Mouse (Mus musculus): ENCODE results near the gene Trabd2b. TPM values are rescaled to one million over a fixed set of nuclear protein-coding genes. Genes with fewer than 3 reads are reported as not detected.

The Trabd2b gene
- total and polyA plus RNA-seq, 3 experiments = 0.05 TPM; not detected in 2

GRCm38 (mm10) chr4:114423084-114423483 is 16.6 kb downstream of the Trabd2b start:
- no peak for ATAC-seq (ENCODE audit: extremely low read depth, insufficient number of reproducible peaks, low FRiP score, poor library complexity, severe bottlenecking)
- TF ChIP-seq POLR2AphosphoS5 (IDR thresholded peaks at IDR 0.05; ENCODE audit: insufficient replicate concordance, low read depth, low read length) (no peak), GATA2 (IDR thresholded peaks at IDR 0.05; ENCODE audit: borderline replicate concordance, low read depth, low read length) (no peak), CTCF (IDR thresholded peaks at IDR 0.05; ENCODE audit: low read depth, low read length) (no peak), GATA1 (IDR thresholded peaks at IDR 0.05; ENCODE audit: borderline replicate concordance, low read length) (no peak), TAL1 (conservative IDR thresholded peaks at IDR 0.05; ENCODE audit: low read depth, low read length) (no peak)

GRCm38 (mm10) chr4:114425808-114426207 is 19.3 kb downstream of the Trabd2b start:
- no peaks in the 10 kb centered on the region for H3K27me3 ChIP-seq (ENCODE audit: insufficient read depth, low read length)
- H3K36me3 ChIP-seq (replicated peaks) = no peaks in the 10 kb centered on the region
- no peak for TF ChIP-seq GATA1 (IDR thresholded peaks at IDR 0.05; ENCODE audit: borderline replicate concordance, low read length)
- TF ChIP-seq GATA2 (IDR thresholded peaks at IDR 0.05; ENCODE audit: borderline replicate concordance, low read depth, low read length) = no peak
- no peak for TF ChIP-seq CTCF (IDR thresholded peaks at IDR 0.05; ENCODE audit: low read depth, low read length)
- no peak for TF ChIP-seq TAL1 (conservative IDR thresholded peaks at IDR 0.05; ENCODE audit: low read depth, low read length)
- no peak for TF ChIP-seq POLR2AphosphoS5 (IDR thresholded peaks at IDR 0.05; ENCODE audit: insufficient replicate concordance, low read depth, low read length)
- ATAC-seq (ENCODE audit: extremely low read depth, insufficient number of reproducible peaks, low FRiP score, poor library complexity, severe bottlenecking) (no peak), DNase-seq (ENCODE audit: low spot score) (no peak)
- H3K4me1 ChIP-seq (ENCODE audit: insufficient read depth, low read depth, low read length) = no peaks in the 10 kb centered on the region
- H3K9me3 ChIP-seq (replicated peaks) = peaks cover 11% of the 10 kb centered on the region; the same call in 1 of the 2 replicates
- H3K4me3 ChIP-seq (ENCODE audit: low read depth, low read length) = no peak overlapping the region

More at GRCm38 (mm10) chr4:114423084-114423483, 16.6 kb downstream of the Trabd2b start:
- DNase-seq (ENCODE audit: low spot score) = no peak
- no peaks in the 10 kb centered on the region for H3K27me3 ChIP-seq (ENCODE audit: insufficient read depth, low read length)
- H3K9me3 ChIP-seq (replicated peaks) = peaks cover 13% of the 10 kb centered on the region; the same call in 1 of the 2 replicates
- no peak overlapping the region for H3K4me3 ChIP-seq (ENCODE audit: low read depth, low read length)
- H3K4me1 ChIP-seq (ENCODE audit: insufficient read depth, low read depth, low read length) = no peaks in the 10 kb centered on the region
- H3K36me3 ChIP-seq (replicated peaks) = no peaks in the 10 kb centered on the region

DNA sequence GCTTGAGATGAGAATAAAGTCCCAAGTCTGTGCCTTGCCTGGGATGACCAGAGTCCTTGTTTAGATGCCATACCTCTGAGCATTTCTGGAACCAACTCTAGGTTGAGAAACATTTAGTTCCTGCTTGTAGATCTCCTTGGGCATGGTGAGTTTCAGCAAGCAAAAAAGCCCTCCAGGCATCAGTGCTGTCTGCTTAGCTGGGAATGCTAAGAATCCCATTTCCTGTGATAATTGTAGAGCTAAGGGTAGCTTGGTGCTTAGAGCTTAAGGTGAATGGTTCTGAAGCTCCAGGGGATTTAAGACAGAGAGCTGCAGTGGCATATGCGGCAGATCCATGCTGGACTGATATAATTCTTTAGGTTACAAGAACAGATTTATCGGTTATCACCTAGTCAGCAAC is 26.2 kb downstream of the Trabd2b start:
- H3K4me3 ChIP-seq (ENCODE audit: low read depth, low read length) = no peak overlapping the region
- no peaks in the 10 kb centered on the region for H3K36me3 ChIP-seq (replicated peaks)
- no peak for DNase-seq (ENCODE audit: low spot score)
- H3K4me1 ChIP-seq (ENCODE audit: insufficient read depth, low read depth, low read length) = no peaks in the 10 kb centered on the region
- TF ChIP-seq POLR2AphosphoS5 (IDR thresholded peaks at IDR 0.05; ENCODE audit: insufficient replicate concordance, low read depth, low read length) = no peak
- TF ChIP-seq CTCF (IDR thresholded peaks at IDR 0.05; ENCODE audit: low read depth, low read length) = no peak
- TF ChIP-seq GATA1 (IDR thresholded peaks at IDR 0.05; ENCODE audit: borderline replicate concordance, low read length) = no peak
- TF ChIP-seq GATA2 (IDR thresholded peaks at IDR 0.05; ENCODE audit: borderline replicate concordance, low read depth, low read length) = no peak
- TF ChIP-seq TAL1 (conservative IDR thresholded peaks at IDR 0.05; ENCODE audit: low read depth, low read length) = no peak
- ATAC-seq (ENCODE audit: extremely low read depth, insufficient number of reproducible peaks, low FRiP score, poor library complexity, severe bottlenecking) = no peak
- no peaks in the 10 kb centered on the region for H3K27me3 ChIP-seq (ENCODE audit: insufficient read depth, low read length)
- H3K9me3 ChIP-seq (replicated peaks) = 0 out of 2 replicates have a peak, but pooled peaks cover 2% of the 10 kb centered on the region

- TF ChIP-seq CTCF (IDR thresholded peaks at IDR 0.05; ENCODE audit: low read depth, low read length) (no peak), TAL1 (conservative IDR thresholded peaks at IDR 0.05; ENCODE audit: low read depth, low read length) (no peak), POLR2AphosphoS5 (IDR thresholded peaks at IDR 0.05; ENCODE audit: insufficient replicate concordance, low read depth, low read length) (no peak), GATA2 (IDR thresholded peaks at IDR 0.05; ENCODE audit: borderline replicate concordance, low read depth, low read length) (no peak), GATA1 (IDR thresholded peaks at IDR 0.05; ENCODE audit: borderline replicate concordance, low read length) (no peak)
- Histone ChIP-seq H3K36me3 (replicated peaks) (no peaks in the 10 kb centered on the region), H3K9me3 (replicated peaks) (0 out of 2 replicates have a peak, but pooled peaks cover 2% of the 10 kb centered on the region), H3K4me1 (ENCODE audit: insufficient read depth, low read depth, low read length) (no peaks in the 10 kb centered on the region), H3K27me3 (ENCODE audit: insufficient read depth, low read length) (no peaks in the 10 kb centered on the region), H3K4me3 (ENCODE audit: low read depth, low read length) (no peak overlapping the region)
- ATAC-seq (ENCODE audit: extremely low read depth, insufficient number of reproducible peaks, low FRiP score, poor library complexity, severe bottlenecking) (no peak), DNase-seq (ENCODE audit: low spot score) (no peak)
Observed at GRCm38 (mm10) chr4:114433440-114433839, 26.9 kb downstream of the Trabd2b start.

- peaks cover 6% of the 10 kb centered on the region; the same call in 1 of the 2 replicates for H3K9me3 ChIP-seq (replicated peaks)
- TF ChIP-seq GATA1 (IDR thresholded peaks at IDR 0.05; ENCODE audit: borderline replicate concordance, low read length) (no peak), TAL1 (conservative IDR thresholded peaks at IDR 0.05; ENCODE audit: low read depth, low read length) (no peak), GATA2 (IDR thresholded peaks at IDR 0.05; ENCODE audit: borderline replicate concordance, low read depth, low read length) (no peak), CTCF (IDR thresholded peaks at IDR 0.05; ENCODE audit: low read depth, low read length) (no peak), POLR2AphosphoS5 (IDR thresholded peaks at IDR 0.05; ENCODE audit: insufficient replicate concordance, low read depth, low read length) (no peak)
- H3K27me3 ChIP-seq (ENCODE audit: insufficient read depth, low read length) = no peaks in the 10 kb centered on the region
- no peaks in the 10 kb centered on the region for H3K4me1 ChIP-seq (ENCODE audit: insufficient read depth, low read depth, low read length)
- no peak for DNase-seq (ENCODE audit: low spot score)
- no peak for ATAC-seq (ENCODE audit: extremely low read depth, insufficient number of reproducible peaks, low FRiP score, poor library complexity, severe bottlenecking)
- no peak overlapping the region for H3K4me3 ChIP-seq (ENCODE audit: low read depth, low read length)
- no peaks in the 10 kb centered on the region for H3K36me3 ChIP-seq (replicated peaks)
Observed at GRCm38 (mm10) chr4:114434766-114435165, 28.2 kb downstream of the Trabd2b start.

DNA sequence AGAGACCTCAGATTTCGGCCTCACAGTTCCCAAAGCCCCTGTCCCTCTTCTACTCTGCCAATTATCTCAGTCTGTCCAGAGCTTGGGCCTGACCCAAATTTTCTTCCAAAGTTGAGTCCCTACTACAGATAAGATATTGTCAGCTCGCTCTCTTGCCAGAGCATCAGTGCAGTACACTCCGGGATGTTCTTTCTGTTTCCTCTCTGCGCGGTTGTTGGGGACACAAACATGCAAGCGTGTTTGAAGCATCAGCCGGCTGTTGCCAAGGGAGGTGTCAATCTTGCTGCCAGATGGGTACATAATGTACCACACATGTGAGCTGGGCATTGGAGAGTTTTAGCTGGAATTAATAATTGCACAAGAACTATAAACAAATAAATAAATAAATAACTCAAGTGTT is 28.9 kb downstream of the Trabd2b start:
- TF ChIP-seq POLR2AphosphoS5 (IDR thresholded peaks at IDR 0.05; ENCODE audit: insufficient replicate concordance, low read depth, low read length) (no peak), CTCF (IDR thresholded peaks at IDR 0.05; ENCODE audit: low read depth, low read length) (no peak), GATA2 (IDR thresholded peaks at IDR 0.05; ENCODE audit: borderline replicate concordance, low read depth, low read length) (no peak), GATA1 (IDR thresholded peaks at IDR 0.05; ENCODE audit: borderline replicate concordance, low read length) (no peak), TAL1 (conservative IDR thresholded peaks at IDR 0.05; ENCODE audit: low read depth, low read length) (no peak)
- Histone ChIP-seq H3K27me3 (ENCODE audit: insufficient read depth, low read length) (no peaks in the 10 kb centered on the region), H3K36me3 (replicated peaks) (no peaks in the 10 kb centered on the region), H3K4me1 (ENCODE audit: insufficient read depth, low read depth, low read length) (no peaks in the 10 kb centered on the region), H3K9me3 (replicated peaks) (peaks cover 8% of the 10 kb centered on the region), H3K4me3 (ENCODE audit: low read depth, low read length) (no peak overlapping the region)
- no peak for ATAC-seq (ENCODE audit: extremely low read depth, insufficient number of reproducible peaks, low FRiP score, poor library complexity, severe bottlenecking)
- no peak for DNase-seq (ENCODE audit: low spot score)

All from G1E (cell line).